Mouse (Mus musculus): ENCODE results near the gene Agmat. TPM values are rescaled to one million over a fixed set of nuclear protein-coding genes. Genes with fewer than 3 reads are reported as not detected.

Gene Agmat
- polyA plus RNA-seq, 2 experiments, result 11.2 to 18.7 TPM

DNA sequence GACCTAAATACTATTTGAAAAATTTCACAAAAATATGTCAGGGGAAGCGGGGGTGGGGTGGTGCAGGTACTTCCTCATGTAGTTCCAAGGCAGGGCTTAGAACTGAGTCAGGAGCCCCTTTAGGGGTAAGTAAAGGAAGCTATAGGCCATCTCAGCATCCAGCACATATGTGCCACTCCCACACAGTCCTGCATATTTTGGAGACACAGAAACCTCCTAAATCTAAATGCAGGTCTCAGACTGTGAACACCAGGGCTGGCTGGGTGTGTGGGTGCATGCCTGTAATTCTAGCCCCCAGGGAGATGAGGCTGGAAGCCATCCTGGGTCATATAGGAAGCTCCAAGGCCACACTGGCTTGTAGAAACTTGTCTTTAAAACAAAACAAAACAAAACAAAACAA, 35.2 kb upstream of the Agmat start:
- Histone ChIP-seq H3K4me1 (replicated peaks; ENCODE audit: control insufficient read depth in 2 of 2, insufficient read depth in 2 of 2, low read length in 1 of 2) (peaks cover 0 to 6% of the 10 kb centered on the region in 2 experiments; a peak in 2 of 4 replicates), H3K4me2 (ENCODE audit: low read depth) (no peak overlapping the region), H3K9ac (replicated peaks) (no peak overlapping the region), H3K4me3 (ENCODE audit: insufficient read depth in 1 of 2, low read depth in 2 of 2, low read length in 2 of 2) (no peak overlapping the region), H3K36me3 (replicated peaks; ENCODE audit: control insufficient read depth, insufficient read depth, low read depth) (peaks cover 68% of the 10 kb centered on the region), H3K9me3 (ENCODE audit: control insufficient read depth, low read length) (no peaks in the 10 kb centered on the region), H3K27ac (no peak overlapping the region), H3K27me3 (ENCODE audit: control insufficient read depth, insufficient read depth, low read length) (no peaks in the 10 kb centered on the region)
- TF ChIP-seq CTCF (IDR thresholded peaks at IDR 0.05; ENCODE audit: low read depth) (no peak), EP300 (IDR thresholded peaks at IDR 0.05; ENCODE audit: low read depth) (no peak)
- WGBS (ENCODE audit: insufficient replicate concordance), result 60% methylated on average over 1 of the region's 1 CpGs
- DNase-seq (ENCODE audit: low read depth in 3 of 3, low spot score in 3 of 3) (no peak), ATAC-seq (ENCODE audit: insufficient read depth) (no peak)

DNA sequence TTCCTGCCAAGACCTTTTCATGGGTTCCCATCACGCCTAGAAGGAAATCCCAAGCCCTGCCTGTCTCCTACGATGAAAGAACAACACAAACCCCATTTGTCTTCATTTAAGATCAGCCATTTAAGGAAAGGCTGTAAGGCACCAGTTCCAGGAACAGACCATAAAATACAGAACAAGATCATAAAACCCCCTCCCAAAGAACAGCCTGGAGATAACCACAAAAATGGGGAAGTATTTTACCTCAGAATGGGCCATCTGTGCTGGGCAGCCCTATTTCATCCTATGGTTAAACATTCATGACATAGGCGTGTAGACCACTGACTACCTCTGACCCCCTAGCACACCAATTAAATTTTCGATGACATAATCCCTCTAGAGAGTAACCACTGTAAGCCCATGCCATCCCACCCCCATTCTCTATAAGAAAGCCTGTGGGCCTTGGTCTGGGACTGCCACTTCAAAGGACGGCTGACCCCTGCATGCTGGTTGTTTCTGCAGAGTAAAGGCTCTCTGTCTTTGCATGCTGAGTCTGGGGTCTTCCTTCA, 32.8 kb upstream of the Agmat start:
- no peak overlapping the region for H3K4me2 ChIP-seq (ENCODE audit: low read depth)
- ATAC-seq (ENCODE audit: insufficient read depth) (no peak), DNase-seq (ENCODE audit: low read depth in 3 of 3, low spot score in 3 of 3) (no peak)
- no peak overlapping the region for H3K4me3 ChIP-seq (ENCODE audit: insufficient read depth in 1 of 2, low read depth in 2 of 2, low read length in 2 of 2)
- no peaks in the 10 kb centered on the region for H3K27me3 ChIP-seq (ENCODE audit: control insufficient read depth, insufficient read depth, low read length)
- H3K9ac ChIP-seq (replicated peaks), result no peak overlapping the region
- no peak overlapping the region for H3K27ac ChIP-seq
- 39% methylated on average over 5 of the region's 5 CpGs for WGBS (ENCODE audit: insufficient replicate concordance)
- peaks cover 0 to 8% of the 10 kb centered on the region in 2 experiments; a peak in 2 of 4 replicates for H3K4me1 ChIP-seq (replicated peaks; ENCODE audit: control insufficient read depth in 2 of 2, insufficient read depth in 2 of 2, low read length in 1 of 2)
- H3K36me3 ChIP-seq (replicated peaks; ENCODE audit: control insufficient read depth, insufficient read depth, low read depth), result peaks cover 54% of the 10 kb centered on the region
- H3K9me3 ChIP-seq (ENCODE audit: control insufficient read depth, low read length), result no peaks in the 10 kb centered on the region
- TF ChIP-seq CTCF (IDR thresholded peaks at IDR 0.05; ENCODE audit: low read depth) (no peak), EP300 (IDR thresholded peaks at IDR 0.05; ENCODE audit: low read depth) (no peak)

DNA sequence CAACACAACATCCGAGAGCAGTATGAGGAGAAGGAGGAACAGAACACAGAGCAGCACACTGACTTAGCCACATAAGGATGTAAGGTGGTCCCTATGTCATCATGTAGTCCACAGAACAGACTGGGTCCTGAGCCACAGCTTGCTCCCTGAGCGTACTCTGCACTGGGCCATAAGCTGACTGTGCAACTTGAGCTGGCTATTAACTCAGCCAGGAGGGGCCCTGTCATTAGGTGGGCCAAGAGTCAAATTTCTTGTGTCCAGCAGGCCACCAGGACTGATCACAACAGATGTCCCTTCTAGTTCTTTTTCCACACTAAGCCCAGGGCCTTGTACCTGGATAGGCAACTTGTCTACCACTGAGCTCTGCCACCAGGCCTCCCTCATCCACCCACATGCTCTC, 31.4 kb upstream of the Agmat start:
- H3K27me3 ChIP-seq (ENCODE audit: control insufficient read depth, insufficient read depth, low read length), result no peaks in the 10 kb centered on the region
- H3K4me3 ChIP-seq (ENCODE audit: insufficient read depth in 1 of 2, low read depth in 2 of 2, low read length in 2 of 2), result no peak overlapping the region
- no peak overlapping the region for H3K27ac ChIP-seq
- 77% methylated on average over 2 of the region's 2 CpGs for WGBS (ENCODE audit: insufficient replicate concordance)
- no peak overlapping the region for H3K4me2 ChIP-seq (ENCODE audit: low read depth)
- H3K36me3 ChIP-seq (replicated peaks; ENCODE audit: control insufficient read depth, insufficient read depth, low read depth), result peaks cover 45% of the 10 kb centered on the region
- no peaks in the 10 kb centered on the region for H3K9me3 ChIP-seq (ENCODE audit: control insufficient read depth, low read length)
- peaks cover 0 to 13% of the 10 kb centered on the region in 2 experiments; a peak in 2 of 4 replicates for H3K4me1 ChIP-seq (replicated peaks; ENCODE audit: control insufficient read depth in 2 of 2, insufficient read depth in 2 of 2, low read length in 1 of 2)
- H3K9ac ChIP-seq (replicated peaks), result 0 out of 2 replicates have a peak overlapping the region, but pooled peaks have one; percentile 23
- DNase-seq (ENCODE audit: low read depth in 3 of 3, low spot score in 3 of 3) (no peak), ATAC-seq (ENCODE audit: insufficient read depth) (no peak)
- TF ChIP-seq EP300 (IDR thresholded peaks at IDR 0.05; ENCODE audit: low read depth) (no peak), CTCF (IDR thresholded peaks at IDR 0.05; ENCODE audit: low read depth) (no peak)

DNA sequence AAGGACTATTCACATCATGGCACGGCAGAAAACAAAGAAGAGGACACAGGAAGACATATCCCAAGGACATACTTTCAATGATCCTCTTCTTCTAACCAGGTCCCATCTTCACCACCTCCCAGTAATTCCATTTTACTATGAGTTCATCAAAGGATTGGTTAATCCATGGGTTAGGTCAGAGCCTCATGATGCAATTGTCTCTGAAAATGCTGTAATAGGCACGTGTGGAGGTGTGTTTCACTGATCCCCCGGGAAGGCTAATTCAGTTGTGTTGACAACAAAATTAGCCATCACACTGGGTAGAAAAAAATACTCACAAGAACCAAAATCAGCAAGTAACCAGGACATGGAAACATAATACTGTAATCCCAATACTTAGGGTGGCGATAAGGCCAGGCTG, 28.8 kb upstream of the Agmat start:
- DNase-seq (ENCODE audit: low read depth in 3 of 3, low spot score in 3 of 3), result no peak
- no peak for TF ChIP-seq EP300 (IDR thresholded peaks at IDR 0.05; ENCODE audit: low read depth)
- TF ChIP-seq CTCF (IDR thresholded peaks at IDR 0.05; ENCODE audit: low read depth), result no peak
- H3K4me1 ChIP-seq (replicated peaks; ENCODE audit: control insufficient read depth in 2 of 2, insufficient read depth in 2 of 2, low read length in 1 of 2), result peaks cover 13 to 25% of the 10 kb centered on the region in 2 experiments
- 70% methylated on average over 4 of the region's 4 CpGs for WGBS (ENCODE audit: insufficient replicate concordance)
- H3K36me3 ChIP-seq (replicated peaks; ENCODE audit: control insufficient read depth, insufficient read depth, low read depth), result peaks cover 32% of the 10 kb centered on the region
- no peak overlapping the region for H3K27ac ChIP-seq
- no peaks in the 10 kb centered on the region for H3K27me3 ChIP-seq (ENCODE audit: control insufficient read depth, insufficient read depth, low read length)
- H3K4me3 ChIP-seq (ENCODE audit: insufficient read depth in 1 of 2, low read depth in 2 of 2, low read length in 2 of 2), result no peak overlapping the region
- H3K9me3 ChIP-seq (ENCODE audit: control insufficient read depth, low read length), result no peaks in the 10 kb centered on the region
- H3K9ac ChIP-seq (replicated peaks), result no peak overlapping the region
- ATAC-seq (ENCODE audit: insufficient read depth), result no peak
- no peak overlapping the region for H3K4me2 ChIP-seq (ENCODE audit: low read depth)

DNA sequence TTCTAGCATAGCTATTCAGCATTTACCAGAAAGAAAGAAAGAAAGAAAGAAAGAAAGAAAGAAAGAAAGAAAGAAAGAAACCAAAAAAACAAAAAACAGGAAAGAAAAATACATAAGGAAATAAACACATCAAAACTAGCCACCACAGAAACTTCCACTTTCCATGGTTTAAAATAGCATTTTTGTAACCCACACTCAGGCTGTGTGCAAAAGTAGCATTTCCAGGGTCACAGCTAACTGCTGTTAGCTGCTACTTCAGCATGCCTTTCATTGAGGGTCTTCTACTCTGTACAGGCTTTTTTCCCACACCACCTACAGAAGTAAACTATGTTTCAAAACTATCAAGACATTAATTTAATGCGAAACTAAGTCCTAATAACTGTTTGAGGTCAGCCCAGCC, 27.2 kb upstream of the Agmat start:
- H3K36me3 ChIP-seq (replicated peaks; ENCODE audit: control insufficient read depth, insufficient read depth, low read depth), result peaks cover 23% of the 10 kb centered on the region
- TF ChIP-seq EP300 (IDR thresholded peaks at IDR 0.05; ENCODE audit: low read depth) (no peak), CTCF (IDR thresholded peaks at IDR 0.05; ENCODE audit: low read depth) (no peak)
- H3K9ac ChIP-seq (replicated peaks), result no peak overlapping the region
- H3K27me3 ChIP-seq (ENCODE audit: control insufficient read depth, insufficient read depth, low read length), result no peaks in the 10 kb centered on the region
- 76% methylated on average over 1 of the region's 1 CpGs for WGBS (ENCODE audit: insufficient replicate concordance)
- H3K4me1 ChIP-seq (replicated peaks; ENCODE audit: control insufficient read depth in 2 of 2, insufficient read depth in 2 of 2, low read length in 1 of 2), result peaks cover 18 to 28% of the 10 kb centered on the region in 2 experiments
- no peak overlapping the region for H3K27ac ChIP-seq
- no peak overlapping the region for H3K4me2 ChIP-seq (ENCODE audit: low read depth)
- DNase-seq (ENCODE audit: low read depth in 3 of 3, low spot score in 3 of 3), result no peak
- ATAC-seq (ENCODE audit: insufficient read depth), result no peak
- H3K9me3 ChIP-seq (ENCODE audit: control insufficient read depth, low read length), result no peaks in the 10 kb centered on the region
- no peak overlapping the region for H3K4me3 ChIP-seq (ENCODE audit: insufficient read depth in 1 of 2, low read depth in 2 of 2, low read length in 2 of 2)
